Mouse (Mus musculus): Measurements from ENCODE around the gene Unc79.

DNA sequence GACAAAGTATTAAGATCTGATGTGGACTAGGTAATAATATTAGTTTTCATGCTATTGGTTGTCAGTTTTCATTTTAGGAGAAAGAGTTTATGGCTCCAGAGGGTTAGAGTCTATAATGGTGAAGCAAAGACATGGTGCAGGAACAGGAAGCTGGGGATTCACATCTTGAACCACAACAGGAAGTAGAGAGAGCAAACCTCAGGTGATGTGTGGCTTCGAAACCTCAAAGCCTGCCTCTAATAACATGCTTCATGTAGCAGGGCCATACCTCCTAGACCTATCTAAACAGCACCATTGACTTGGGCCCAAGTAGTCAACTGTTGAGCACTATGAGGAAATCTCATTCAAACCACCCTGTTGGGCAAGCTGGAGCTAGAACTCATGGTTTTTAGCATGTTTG lies 3.1 kb upstream of the Unc79 start:
- no peak for TF ChIP-seq CTCF (IDR thresholded peaks at IDR 0.05; ENCODE audit: low read depth)
- TF ChIP-seq EP300 (IDR thresholded peaks at IDR 0.05; ENCODE audit: low read depth): no peak
